Mouse (Mus musculus) pancreas, adult 10 weeks (tissue): Measurements from ENCODE around the gene AI182371. TPM values are rescaled to one million over a fixed set of nuclear protein-coding genes. Genes with fewer than 3 reads are reported as not detected.

Source experiments
- polyA plus RNA-seq: library from polyadenylated mRNA; stranded (reverse); fragments of 350-450 nt; fragmentation: Illumina TruSeq; extraction: RNeasy Lipid Tissue Mini Kit (QIAGEN cat#74804); gene quantifications from one replicate; pipeline ENCODE4 v1.2.3, GENCODE M21; 2015; ENCODE audit warnings: low read depth, low replicate concordance; ENCODE audit not compliant: insufficient read depth

The AI182371 gene
- polyA plus RNA-seq, result 0.65 TPM

GRCm38 (mm10) chr2:35101443-35101842 is at the start of gene AI182371:
TSS of gene AI182371 (minus strand) at chr2:35101543.

DNA sequence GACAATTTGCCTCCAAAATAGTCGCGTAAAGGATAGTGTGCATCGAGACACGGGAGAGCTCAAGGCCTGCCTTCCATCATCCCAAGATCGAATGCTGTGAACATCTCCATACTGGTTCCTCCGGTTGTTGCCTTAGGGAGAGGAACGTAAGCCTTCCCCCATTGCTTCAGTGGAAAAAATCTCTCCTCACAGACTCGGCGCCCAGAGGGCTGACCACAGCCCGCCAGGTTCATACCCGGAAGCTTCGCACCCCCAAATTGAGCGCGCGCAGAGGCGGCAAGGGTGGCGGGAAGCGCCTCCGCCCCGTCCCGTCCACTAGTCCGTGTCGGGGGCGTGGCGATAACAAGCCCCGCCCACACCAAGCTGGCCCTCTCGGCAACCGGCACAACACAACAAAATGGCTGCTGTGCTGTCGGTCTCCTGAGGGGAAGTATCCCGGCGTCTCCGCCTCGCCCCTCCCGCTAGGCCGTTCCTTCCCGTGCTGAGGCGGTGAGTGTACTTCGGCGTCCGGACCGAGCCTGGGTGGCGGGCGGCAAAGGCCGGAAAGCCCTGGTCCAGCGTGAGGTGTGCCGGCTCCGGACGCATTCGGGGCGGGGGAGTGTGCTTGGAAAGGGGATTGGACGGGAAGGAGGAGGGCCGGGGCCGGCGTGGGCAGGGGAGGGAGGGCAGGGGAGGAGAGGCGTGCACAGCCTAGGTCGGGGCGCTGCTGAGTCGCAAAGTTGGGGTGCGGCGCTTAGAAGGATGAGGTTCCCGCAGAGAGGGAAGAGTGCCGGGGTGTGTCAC is 8.0 kb upstream of the AI182371 start, which contains the start of gene Cntrl:
Gene Cntrl, plus strand, starts transcription at position 352 of the 783 bp plus-strand sequence.

DNA sequence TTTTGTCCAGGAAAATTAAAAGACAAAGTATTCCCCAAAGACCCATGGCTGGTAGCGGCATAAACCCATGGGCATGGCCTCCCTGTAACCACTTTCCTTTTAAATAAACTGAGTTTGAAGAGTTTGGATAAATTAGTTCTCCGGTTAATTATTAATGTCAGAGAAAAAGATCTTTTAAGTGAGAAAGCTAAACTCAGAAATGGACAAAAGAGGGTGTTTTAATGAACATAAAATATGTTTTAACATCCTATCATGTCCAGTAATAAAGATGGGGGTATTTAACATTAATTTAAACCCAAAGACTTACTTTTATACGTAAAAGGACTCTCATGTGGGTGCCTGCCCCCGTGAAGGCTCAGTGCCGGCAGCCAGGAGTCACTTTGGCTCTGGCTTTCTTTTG is 40.0 kb downstream of the AI182371 start, which contains the start of gene Hc:
Gene Hc, minus strand, starts transcription at position 101 of the 400 bp plus-strand sequence.

Other genes starting within 250 kb of the AI182371 start
- gene Cutal, start 227.1 kb downstream of the AI182371 start, polyA plus RNA-seq, result 4.3 TPM
- 7.3 TPM for gene Psmd5, start 226.6 kb downstream of the AI182371 start, polyA plus RNA-seq
- gene Phf19, start 187.5 kb downstream of the AI182371 start, polyA plus RNA-seq, result 0.44 TPM
- gene Traf1, start 139.8 kb downstream of the AI182371 start, polyA plus RNA-seq, result 3.5 TPM
- not detected for gene Hc, start 40.1 kb downstream of the AI182371 start, polyA plus RNA-seq
- gene Cntrl, start 7.9 kb upstream of the AI182371 start, polyA plus RNA-seq, result 9.3 TPM
- gene Rab14, start 99.6 kb upstream of the AI182371 start, polyA plus RNA-seq, result 23.1 TPM
- gene Gsn, start 154.8 kb upstream of the AI182371 start, polyA plus RNA-seq, result 449 TPM
- 11.7 TPM for gene Stom, start 235.4 kb upstream of the AI182371 start, polyA plus RNA-seq